Mouse (Mus musculus) embryo, embryonic 11 days (tissue): ENCODE measurements around the gene Slc6a6.

Source experiments
- DNase-seq: peaks from one replicate; pipeline ENCODE4 v3.0.0-alpha.2; 2015

Gene Slc6a6

DNA sequence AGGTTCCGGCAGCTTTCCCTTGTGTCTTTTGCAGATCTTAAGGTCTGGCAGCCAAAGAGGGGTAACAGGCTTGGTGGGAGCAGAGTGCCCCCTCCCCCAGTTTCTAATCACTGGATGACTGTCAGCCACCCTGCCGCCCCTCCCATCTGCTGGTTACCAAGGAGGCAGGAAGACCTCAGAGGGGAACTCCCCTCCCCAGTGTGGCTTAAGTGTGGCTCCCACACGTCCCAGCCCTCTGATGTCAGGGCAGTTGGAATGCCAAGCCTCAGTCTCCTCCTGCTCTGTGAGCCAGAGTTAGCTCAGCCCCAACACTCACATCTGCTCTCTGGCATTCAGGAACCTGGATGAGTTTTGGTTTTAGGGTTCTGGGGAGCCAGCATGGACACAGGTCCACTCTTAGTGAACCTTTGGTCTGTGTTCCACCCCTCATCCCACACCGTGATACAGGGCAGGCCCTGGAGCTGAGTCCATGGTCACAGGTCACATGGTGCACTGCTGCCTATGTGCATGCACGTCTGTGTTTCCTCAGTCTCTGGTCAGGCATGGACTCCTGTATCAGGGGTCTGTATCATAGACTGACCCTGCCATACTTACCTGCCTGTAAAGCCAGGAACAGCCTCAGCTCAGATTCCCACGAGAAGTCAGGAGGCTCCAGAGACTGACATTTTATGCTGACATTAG is 45.2 kb downstream of the Slc6a6 start:
- no peak for DNase-seq

DNA sequence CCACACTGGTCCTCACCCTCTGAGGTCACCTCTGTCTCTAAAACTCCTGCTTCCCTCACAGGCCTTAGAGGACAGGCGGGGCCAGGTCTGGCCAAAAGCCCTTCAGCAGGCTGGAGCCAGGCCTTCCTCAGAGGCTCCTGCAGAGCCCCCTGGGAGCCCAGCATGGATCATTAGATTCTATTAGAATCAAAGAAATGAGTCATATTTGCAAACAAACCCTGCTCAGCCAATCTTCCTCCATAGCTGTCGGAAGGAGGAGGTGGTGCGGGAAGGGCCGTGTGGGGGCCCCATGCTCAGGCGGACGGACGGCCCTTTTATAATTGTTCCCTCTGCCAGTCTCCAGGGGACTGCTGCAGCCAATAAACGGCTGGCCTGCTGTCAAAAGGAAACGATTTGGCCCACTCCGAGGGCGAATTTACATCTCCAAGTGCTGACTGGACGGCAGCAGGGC is 45.8 kb downstream of the Slc6a6 start:
- peak; percentile 73 for DNase-seq

DNA sequence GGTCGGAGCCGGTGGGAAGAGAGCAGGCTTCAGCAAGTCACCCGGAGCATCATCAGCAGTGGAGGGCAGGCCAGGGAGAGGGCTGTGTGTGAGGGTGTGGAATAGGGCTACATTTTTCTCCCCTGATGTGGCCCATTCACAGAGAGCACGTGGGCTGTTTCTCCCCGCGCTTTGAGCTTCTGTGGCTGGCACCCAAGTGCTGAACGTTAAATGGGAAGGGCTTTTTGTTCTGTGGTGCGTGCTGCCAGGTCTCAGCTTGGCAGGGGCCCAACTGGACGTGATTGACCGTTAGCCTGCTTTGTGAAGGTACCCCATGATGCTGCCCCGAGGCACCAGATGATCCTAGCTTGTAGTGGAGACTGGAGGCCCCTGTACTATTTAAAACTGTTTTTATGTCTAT is 48.3 kb downstream of the Slc6a6 start:
- DNase-seq = no peak

DNA sequence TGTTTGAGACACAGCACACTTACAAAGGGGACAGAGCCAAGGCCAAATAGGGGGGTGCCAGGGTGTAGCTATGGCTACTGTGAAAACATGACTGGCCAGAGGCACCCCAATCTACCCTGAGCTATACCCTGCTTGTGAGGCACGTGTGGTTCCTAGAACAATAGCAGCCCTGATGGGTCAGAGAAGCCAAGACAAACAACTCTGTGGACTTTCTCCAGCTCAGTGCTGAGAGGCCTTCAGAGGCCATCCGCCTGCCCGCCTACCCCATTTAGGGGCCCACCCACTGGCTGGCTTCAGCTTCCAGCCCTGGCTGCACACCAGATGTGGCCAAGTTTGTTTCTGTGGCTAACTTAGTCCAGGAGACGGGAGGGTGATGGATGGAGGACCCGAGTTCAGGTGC is 52.6 kb downstream of the Slc6a6 start:
- peak; percentile 45 for DNase-seq

DNA sequence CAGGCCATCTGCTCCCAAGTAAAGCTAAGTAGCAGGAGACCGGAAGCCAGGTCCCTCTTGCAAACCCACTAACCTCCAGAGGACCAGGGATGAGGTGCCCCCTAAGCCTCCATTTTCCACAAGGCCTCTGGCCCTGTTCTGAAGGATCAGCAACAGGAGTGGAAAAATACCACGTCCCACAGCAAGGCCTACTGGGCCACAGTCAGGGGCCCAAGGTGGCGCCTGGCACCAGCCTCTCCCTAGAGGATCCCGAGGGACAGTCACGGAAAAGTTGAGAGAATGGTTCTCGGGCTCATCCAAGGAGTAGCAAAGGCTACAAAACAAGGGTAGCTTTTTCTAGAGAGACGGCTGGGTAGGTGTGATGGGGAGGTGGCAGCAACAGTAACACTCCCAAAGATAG is 53.6 kb downstream of the Slc6a6 start:
- no peak for DNase-seq

DNA sequence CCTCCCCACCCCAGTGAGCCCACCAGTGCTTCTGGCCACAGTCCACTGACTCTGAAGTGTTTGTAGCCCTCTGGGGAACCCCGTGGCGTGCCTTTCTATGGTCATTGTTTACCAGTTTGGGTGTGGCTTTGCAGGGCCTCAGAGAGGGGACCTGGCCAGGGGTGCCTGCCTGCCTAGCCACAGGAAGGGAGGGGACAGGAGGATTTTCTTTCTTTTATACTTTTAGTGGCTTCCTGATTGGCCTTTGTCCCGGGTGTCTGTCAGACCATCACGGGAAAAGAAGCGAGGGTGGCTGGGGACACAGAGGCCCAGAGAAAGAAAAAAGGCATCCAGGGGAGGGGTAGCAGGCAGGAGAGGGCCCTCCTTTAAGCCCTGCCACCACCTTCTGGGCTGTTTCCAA is 54.2 kb downstream of the Slc6a6 start:
- DNase-seq = no peak

DNA sequence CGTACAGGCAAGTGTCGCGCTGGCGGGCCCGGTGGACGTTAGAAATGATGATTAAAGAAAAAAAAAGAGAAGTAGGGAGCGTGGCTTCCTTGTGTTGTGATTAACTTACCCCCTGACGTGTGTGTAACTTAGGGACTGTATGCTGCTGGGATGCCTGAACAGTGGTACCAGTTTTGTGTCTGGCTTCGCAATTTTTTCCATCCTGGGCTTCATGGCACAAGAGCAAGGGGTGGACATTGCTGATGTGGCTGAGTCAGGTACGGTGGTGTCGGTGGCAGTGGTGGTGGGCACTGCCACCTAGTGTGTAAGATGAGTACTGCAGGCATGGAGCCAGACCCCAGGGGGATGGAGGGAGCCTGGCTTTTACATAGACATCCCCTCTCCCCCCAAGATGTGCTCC is 57.2 kb downstream of the Slc6a6 start:
- DNase-seq = peak; percentile 75

DNA sequence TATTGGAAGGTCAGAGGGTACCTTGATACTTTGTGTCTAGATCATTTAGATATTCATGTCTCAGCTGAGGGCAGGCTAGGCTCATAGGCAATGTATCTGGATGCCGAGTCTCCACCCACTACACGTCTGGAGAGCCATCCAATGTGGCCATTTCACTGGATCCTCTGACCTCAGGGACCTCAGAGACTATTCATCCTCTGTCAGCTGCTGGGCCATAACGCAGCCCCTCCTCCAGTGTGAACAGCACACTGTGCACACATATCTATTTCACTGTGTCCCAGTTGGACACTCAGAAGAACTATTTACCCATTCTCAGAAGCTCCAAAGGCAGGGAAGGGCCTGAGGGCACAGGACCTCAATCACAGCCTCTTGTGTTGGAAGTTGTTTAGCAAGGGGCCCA is 58.6 kb downstream of the Slc6a6 start:
- DNase-seq = no peak

DNA sequence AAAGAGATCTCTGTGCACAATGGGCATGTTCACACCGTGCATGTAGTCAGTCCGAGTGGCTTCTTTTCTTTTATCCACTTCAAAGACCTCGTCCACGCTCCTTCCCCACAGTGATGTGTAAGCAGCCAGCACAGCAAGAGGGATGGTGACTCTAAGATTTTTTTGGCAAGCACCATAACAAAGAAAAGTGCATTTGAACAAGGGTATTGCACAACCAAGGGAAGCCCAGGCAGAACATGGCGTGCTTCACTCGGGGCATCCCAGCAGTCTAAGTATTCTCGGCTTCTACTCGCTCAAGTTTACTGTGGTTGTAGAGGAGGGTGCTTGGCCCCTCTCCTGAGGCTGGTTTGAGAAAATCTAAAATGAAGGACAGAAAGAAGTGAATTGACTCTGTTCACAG is 59.1 kb downstream of the Slc6a6 start:
- DNase-seq = no peak

DNA sequence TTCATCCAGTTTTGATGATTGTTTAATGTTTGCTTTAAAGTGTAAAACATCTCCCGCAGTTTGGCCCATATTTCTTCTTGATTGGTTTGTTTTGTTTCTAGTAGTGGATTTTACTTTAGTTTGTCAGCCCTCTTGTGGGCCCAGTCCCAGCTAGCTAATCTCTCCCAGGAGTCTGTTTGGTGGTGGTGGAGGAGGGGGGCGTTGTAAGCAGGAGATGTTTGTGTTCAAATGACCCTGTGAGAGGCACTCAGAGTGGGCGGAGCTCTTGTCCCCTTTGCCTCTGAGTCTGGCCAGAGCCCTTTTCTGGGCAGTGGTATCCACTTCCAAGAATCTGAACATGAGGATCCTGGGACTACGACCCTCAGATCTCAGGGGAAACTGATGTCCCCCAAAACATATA is 60.0 kb downstream of the Slc6a6 start:
- no peak for DNase-seq

DNA sequence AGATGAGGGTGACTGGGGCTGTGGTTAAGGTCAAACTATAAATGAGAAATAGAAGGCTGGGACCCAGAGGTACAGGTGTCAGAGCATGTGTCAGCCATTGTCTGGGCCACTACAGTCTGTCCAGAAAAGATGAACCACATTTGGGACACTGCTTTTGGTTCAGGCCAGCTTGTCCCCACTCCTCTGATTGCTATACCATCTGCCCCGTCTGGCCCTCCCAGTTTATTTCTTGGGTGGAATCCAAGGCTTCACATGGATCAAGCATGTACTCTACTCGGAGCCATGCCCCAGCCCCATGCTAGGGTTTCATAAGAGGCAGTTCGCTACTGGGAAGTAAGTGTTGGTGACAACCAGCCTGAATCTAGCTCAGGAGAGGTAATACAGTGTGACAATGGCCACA is 61.4 kb downstream of the Slc6a6 start:
- DNase-seq = no peak

DNA sequence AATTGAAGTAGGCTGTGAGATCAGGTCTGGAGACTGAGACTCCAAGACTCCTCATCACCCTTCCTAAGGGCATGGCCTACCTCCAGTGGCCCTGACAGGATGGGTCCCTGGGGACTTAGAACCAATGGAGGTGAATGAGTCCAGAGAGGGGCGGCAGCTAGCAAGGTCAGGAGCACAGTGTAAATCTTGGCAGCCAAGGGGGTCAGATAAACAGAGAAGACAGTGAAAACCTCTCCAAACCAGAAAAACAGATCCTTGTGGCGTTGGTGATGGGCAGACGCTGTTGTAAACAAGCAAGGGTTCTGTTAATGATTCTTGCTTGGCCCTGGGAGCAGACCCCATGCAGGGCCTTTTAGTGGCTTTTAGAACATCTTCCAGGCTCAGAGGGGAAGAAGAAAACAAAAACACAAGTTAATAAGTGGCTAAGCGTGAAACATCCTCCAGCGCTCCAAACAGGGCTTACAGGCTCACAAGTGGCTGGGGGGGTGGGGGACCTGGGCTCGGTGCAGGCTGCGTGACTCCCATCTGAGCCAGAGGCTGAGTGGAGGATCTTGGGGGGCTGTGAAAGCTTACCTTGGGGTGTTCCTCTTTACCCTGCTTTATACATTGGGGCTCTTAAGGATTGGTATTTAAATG is 62.2 kb downstream of the Slc6a6 start:
- no peak for DNase-seq

DNA sequence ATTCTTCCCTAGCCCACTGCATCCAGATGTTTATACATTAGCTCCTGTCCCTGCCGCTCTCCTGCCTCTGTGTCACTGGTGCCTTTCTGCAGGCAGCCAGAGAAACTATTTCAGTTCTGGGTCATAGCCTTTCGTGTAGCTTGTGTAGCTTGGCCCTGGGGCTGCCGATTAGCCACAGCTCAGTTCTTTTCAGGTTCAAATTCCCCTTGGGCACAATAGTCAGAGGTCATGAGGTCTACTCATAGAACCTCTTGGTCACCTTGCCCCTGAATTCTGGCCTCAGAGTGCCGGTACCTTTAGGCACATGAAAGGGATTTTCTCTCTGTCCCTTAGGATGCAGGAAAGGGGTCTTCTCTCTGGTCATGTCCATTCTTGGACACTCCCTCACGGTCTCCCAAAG is 62.9 kb downstream of the Slc6a6 start:
- DNase-seq = no peak

DNA sequence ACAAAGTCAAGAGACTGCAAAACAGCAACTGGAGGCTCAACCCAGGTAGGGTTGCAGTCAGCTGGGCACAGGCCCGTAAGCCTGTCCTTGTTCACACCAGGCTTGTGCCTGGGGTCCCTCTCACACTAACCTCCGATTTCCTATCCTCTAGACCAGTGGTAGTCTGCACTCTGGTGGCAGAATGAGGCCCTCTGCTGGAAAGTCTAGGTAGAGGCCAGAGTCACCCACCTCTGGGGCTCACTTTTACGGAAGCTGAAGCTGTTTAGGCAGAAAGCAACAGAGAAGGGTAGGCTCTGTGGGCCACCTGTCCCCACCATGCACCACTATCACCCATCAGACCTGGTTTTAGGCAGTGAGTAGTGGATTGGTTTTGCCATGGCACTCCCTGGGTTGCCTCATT is 67.1 kb downstream of the Slc6a6 start:
- DNase-seq = peak; percentile 30

DNA sequence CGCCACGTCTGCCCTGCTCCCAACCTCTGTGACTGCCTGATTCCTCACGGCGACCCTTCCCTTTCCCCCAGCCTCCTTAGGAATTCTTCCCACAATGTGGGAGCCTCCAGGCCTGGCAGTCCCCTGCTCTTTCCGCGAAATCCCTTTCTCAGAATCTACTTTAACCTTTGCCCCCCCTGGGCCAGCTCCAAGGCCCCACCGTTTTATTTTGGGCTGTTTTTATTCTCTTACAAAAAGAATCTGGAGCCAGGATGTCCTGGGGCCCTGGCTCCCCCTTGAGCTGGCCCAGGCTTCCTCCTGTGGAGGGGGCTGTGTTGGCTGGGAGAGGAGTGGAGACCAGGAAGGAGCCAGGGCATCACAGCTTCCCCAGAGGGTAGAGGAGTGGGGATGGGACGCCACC is 69.0 kb downstream of the Slc6a6 start:
- DNase-seq = no peak

DNA sequence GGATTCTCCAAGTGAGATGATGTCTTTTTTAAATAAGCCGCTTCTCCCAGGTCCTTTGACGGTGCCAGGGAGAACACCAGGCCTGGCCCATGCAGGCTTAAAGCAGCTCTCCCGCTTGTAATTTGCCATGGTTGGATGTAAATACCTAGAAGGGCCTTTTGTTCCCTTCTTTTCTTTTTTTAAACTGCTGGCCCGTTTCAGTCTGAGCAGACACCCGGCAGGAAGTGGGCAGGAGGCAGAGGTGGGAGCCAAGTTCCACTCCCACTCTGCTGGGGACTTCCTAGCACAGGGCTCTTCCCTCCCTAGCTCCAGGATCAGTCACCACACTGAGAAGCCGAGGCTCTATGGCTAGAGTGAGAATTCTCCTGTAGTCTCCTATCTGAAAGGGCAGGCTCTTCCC is 70.2 kb downstream of the Slc6a6 start:
- no peak for DNase-seq

DNA sequence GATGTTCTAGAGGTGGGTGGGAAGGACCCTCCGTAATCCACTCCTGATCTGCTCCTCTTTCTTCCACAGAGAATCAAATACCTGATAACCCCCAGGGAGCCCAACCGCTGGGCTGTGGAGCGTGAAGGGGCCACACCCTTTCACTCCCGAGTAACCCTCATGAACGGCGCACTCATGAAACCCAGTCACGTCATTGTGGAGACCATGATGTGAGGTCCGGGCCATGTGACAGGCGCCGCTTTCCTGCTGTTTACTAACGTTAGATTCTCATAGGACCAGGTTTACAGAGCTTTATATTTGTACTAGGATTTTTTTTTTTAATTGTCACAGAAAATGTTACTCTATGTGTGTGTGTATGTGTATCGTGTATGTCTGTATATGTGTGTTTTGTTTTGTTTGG is 71.0 kb downstream of the Slc6a6 start:
- no peak for DNase-seq

DNA sequence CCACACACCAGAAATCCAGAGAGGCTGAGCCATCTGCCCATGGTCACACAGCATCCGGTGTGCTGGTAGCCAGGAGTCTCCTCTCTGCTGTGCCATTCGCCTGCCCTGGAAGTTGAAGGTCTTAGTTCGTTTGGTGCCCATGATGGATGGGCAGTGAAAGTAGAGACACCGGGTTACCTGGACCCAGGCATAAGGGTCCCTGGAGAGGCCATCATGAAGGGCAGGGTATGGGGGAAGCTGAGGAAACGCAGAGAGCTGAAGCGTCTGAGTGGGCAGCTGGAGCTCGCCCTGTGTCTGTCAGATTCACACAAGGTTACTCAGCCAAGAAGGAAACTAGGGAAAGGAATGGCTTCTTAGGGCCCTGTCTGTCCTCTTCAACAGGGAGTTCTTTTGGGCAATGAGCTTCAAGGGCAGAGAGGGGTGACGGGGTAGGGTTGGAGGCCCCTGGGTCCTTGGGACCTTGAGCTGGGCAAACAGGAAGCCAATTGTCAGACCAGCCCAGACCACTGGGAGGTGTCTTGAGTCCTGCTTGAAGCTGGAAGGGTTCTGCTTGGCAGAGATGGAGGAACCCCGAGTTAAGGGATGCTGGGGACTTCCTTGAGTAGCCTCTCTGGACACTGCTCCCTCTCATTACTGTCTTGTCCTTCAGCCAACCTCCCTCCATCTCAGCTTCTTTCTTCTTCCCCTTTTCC is 78.3 kb downstream of the Slc6a6 start:
- no peak for DNase-seq

DNA sequence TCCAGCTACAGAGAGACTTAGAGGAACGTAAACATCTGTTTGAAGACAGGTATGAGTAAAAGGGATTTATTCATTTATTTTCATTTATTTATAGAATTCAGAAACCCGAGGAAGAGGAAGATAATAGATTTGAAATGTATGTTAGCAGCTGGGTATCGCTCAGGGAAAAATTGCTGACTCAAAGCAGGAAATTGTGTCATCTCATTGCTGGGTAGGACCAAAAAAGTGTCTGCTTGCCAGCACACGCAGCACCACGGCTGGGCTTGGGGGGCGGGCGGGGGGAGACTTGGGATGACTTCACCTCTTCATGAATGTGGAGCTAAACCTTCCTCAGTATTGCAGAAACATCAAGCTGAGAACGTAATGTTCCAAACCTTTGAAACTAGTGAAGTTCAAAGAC is 83.7 kb downstream of the Slc6a6 start:
- DNase-seq = no peak

DNA sequence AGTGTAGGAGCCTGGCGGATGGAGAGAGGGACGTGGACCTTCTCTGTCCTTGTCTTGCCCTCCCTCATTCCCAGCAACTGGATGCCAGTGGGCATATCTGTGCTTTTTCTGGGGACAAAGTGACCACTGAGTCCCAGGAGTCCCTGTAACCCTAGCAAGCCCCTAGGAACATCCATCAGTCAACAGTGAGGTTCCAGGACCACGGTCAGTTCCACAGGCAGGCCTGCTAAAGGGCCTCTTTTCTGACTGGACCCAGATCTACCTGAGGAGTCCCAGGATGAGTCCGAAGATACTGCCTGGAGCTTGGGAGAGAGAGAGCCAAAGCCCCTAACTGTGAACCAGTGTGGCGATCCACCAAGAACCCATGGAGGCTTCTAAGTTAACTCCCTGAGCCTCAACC is 90.1 kb downstream of the Slc6a6 start:
- DNase-seq = no peak

DNA sequence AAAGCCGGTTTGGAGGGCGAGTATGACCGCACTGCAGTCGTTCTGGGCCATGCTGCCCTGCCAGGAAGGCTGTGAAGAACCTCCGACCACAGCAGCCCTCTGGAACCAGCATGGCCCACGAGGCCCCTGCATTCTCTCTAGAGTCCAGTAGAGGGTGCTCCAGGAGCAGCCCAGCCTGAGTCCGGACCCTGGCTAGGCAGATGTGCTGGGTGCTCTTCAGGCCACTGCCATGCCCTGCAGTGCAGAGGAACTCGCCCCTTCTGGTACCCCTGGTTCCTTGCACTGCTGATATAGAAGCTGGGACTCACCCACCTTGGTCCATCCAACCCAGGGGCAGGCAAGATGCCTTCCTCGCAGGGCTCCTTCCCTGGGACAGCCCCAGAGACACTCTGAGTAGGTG is 92.7 kb downstream of the Slc6a6 start:
- DNase-seq = peak; percentile 83

DNA sequence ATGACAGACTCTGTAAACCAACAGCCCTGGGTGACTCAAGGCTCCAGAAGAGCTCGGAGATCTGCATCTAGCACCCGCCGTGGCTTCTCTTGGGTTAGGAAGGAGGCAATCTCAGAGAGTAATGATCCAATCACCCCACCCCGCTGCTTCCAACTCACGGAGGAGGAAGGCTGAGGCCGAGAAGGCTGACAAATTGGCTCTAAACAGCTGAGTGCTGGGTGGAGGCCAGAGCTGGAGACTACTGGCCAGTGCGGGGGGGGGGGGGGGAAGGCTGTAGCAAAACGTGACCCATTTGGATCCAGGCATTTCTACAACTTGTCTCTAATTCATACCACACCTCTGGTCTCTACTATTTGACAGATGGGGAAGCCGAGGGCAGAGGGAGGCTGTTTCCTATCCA is 95.4 kb downstream of the Slc6a6 start:
- no peak for DNase-seq

DNA sequence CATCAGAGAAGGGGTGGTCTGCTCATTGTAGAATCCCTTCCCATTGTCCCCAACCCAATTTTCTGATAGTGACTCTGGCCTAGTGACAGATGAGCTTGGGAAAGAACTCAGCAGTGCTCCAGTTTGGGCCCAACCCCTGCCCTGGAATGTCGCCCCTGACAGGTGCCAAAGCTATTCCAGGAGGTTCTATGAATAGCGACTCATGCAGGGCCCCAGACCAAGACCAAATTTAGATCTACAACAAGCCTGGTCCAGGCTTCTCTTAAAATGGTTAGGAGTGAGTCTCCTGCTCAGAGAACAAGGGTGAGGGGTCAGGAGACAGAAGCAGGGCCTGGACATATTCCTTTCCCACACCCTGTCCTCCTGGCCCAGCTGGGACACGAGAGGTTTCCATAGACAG is 101.2 kb downstream of the Slc6a6 start:
- DNase-seq = no peak

DNA sequence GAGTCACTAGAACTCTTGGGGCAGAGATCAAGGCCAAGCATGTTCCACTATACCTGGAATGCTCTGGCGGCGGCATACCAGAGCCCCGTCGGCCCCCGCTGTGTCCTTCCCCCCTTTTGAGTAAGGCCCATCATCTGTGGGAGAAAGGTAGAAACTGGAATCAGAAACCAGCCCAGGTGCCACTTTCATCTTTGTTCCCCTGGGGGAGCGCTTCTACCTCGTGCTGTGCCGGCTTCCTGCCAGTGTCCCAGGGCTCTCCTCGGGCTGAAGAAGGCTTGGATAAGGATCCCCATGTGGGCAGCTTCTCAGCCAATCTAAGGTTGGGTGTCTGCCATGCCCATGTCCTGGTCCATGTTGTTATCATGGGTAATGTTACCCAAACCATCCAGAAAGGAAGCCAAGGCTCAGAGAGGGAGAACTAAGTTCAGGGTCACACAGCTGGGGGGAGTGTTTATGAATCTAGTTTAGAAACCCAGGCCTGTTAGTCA is 104.5 kb downstream of the Slc6a6 start:
- no peak for DNase-seq
